Mouse (Mus musculus) thymus, postnatal 14 days (tissue): Measurements from ENCODE around the gene Rere.

Source experiments
- DNase-seq: peaks from one replicate; pipeline ENCODE4 v3.0.0; 2021

Gene Rere

GRCm38 (mm10) chr4:150394091-150394490 is 112.6 kb downstream of the Rere start:
- no peak for DNase-seq

- DNase-seq, result no peak
Observed at GRCm38 (mm10) chr4:150396339-150396738, 114.9 kb downstream of the Rere start.

- DNase-seq, result peak; percentile 59
Observed at GRCm38 (mm10) chr4:150396826-150397620, 115.6 kb downstream of the Rere start.

GRCm38 (mm10) chr4:150399032-150399431 is 117.6 kb downstream of the Rere start:
- peak; percentile 58 for DNase-seq

GRCm38 (mm10) chr4:150401830-150402607 is 120.6 kb downstream of the Rere start:
- DNase-seq, result no peak

- no peak for DNase-seq
Observed at GRCm38 (mm10) chr4:150402608-150402985, 121.2 kb downstream of the Rere start.

GRCm38 (mm10) chr4:150403941-150404340 is 122.5 kb downstream of the Rere start:
- DNase-seq, result no peak

- peak; percentile 29 for DNase-seq
Observed at GRCm38 (mm10) chr4:150404583-150404982, 123.1 kb downstream of the Rere start.

GRCm38 (mm10) chr4:150405786-150406185 is 124.3 kb downstream of the Rere start:
- DNase-seq, result peak; percentile 54

- DNase-seq, result no peak
Observed at GRCm38 (mm10) chr4:150406320-150406719, 124.9 kb downstream of the Rere start.

- no peak for DNase-seq
Observed at GRCm38 (mm10) chr4:150406821-150407220, 125.4 kb downstream of the Rere start.

GRCm38 (mm10) chr4:150414296-150414695 is 132.8 kb downstream of the Rere start:
- no peak for DNase-seq

GRCm38 (mm10) chr4:150414759-150415158 is 133.3 kb downstream of the Rere start:
- no peak for DNase-seq

- DNase-seq, result no peak
Observed at GRCm38 (mm10) chr4:150415227-150415969, 134.0 kb downstream of the Rere start.

GRCm38 (mm10) chr4:150420576-150421263 is 139.3 kb downstream of the Rere start:
- no peak for DNase-seq

GRCm38 (mm10) chr4:150426098-150426879 is 144.8 kb downstream of the Rere start:
- no peak for DNase-seq

- no peak for DNase-seq
Observed at GRCm38 (mm10) chr4:150426880-150427476, 145.5 kb downstream of the Rere start.

GRCm38 (mm10) chr4:150428762-150429161 is 147.3 kb downstream of the Rere start:
- DNase-seq, result no peak

- no peak for DNase-seq
Observed at GRCm38 (mm10) chr4:150433827-150434574, 152.6 kb downstream of the Rere start.

GRCm38 (mm10) chr4:150435590-150435989 is 154.1 kb downstream of the Rere start:
- no peak for DNase-seq

GRCm38 (mm10) chr4:150438621-150439020 is 157.2 kb downstream of the Rere start:
- no peak for DNase-seq
